Mouse (Mus musculus): ENCODE measurements around the gene Olfr729.

GRCm38 (mm10) chr14:50142580-50142979, 10.1 kb downstream of the Olfr729 start, which contains the start of gene Olfr728:
- no peak for TF ChIP-seq CTCF (IDR thresholded peaks at IDR 0.05; ENCODE audit: low read depth)
- TF ChIP-seq EP300 (optimal IDR thresholded peaks at IDR 0.05): no peak
